Mouse (Mus musculus) liver, adult 2 months (tissue): Measurements from ENCODE around the gene Rgs2.

ENCODE experiments used
- CTCF ChIP-seq: fragments of 200-500 bp; IDR thresholded peaks from 2 replicates; pipeline ENCODE4 v1.5.1; 2011; ENCODE audit warnings: low read depth, low read length, control low read depth
- POLR2A ChIP-seq: fragments of 200-500 bp; IDR thresholded peaks from 2 replicates; pipeline ENCODE4 v1.6.1; 2011; ENCODE audit warnings: low read length, control low read depth; ENCODE audit not compliant: insufficient read depth; ENCODE audit errors: extremely low read depth

DNA sequence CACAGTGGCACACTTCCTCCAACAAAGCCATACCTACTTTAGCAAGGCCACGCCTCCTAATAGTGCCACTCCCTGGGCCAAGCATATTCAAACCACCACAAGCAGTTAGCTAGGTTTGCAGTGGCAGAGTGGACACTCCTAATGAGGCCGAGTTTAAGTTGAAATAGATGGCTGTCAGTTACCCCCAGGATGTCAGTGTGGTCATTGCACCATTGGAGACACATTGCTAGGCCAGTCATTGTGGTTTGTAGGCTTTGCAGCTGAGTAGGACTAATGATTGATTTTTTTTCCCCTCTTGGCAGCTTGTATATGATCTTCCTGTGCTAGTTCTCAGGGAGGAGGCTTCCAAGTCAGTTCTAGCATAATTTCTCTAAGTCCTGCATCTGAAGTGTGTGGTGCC is 43.6 kb downstream of the Rgs2 start:
- TF ChIP-seq CTCF (no peak), POLR2A (no peak)
